Mouse (Mus musculus) ovary, adult 18-20 months (tissue): ENCODE results near the gene Tex52.
"Not testable (repeated sequence)": the region's sequence is repeated elsewhere in the genome, so short reads cannot be mapped to it uniquely, and the experiment has no call there.

Experiments used
- DNase-seq: peaks from one replicate; pipeline ENCODE4 v3.0.0; 2022; ENCODE audit warnings: low spot score, mixed read lengths

Gene Tex52

GRCm38 (mm10) chr6:128380594-128381167, 5.4 kb downstream of the Tex52 start:
- DNase-seq: not testable (repeated sequence)

- no peak for DNase-seq
These were observed 6.0 kb downstream of the Tex52 start for GRCm38 (mm10) chr6:128381254-128381653.

- no peak for DNase-seq
These were observed 8.5 kb downstream of the Tex52 start for GRCm38 (mm10) chr6:128383752-128384151.

DNA sequence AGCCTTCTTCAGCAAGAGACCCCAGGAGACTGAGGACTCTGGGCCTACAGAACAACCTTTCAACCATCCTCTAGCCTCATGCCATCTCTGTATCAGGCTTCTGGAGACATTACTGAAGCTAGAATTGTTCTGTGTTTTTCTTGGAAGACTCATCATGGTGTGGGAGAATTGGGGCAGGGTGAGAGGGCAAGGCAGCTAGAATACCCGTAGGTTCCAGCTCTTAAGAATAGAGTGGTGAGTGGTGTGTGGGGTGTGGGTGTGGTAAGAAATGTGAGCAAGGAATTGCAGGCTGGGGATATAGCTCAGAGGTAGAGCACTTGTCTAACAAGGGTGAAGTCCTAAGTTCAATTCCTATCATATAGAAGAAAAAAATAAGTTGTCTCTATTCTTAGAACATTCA, 9.8 kb downstream of the Tex52 start:
- no peak for DNase-seq

- no peak for DNase-seq
These were observed 13.9 kb downstream of the Tex52 start for GRCm38 (mm10) chr6:128389185-128389584.

DNA sequence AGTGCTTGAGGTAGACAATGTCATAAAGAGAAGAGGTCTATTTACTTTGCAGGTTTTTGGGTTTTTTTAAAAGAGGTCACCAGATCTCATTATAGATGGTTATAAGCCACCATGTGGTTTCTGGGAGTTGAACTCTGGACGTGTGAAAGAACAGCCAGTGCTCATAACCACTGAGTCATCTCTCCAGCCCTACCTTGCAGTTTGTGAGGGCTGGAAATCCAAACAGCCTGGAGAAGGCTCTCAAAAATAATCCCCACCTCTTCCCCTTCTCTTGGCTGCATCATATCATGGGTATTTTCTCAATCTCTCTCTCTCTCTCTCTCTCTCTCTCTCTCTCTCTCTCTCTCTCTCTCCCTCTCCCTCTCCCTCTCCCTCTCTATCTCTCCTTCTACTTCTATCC, 15.4 kb downstream of the Tex52 start:
- no peak for DNase-seq

DNA sequence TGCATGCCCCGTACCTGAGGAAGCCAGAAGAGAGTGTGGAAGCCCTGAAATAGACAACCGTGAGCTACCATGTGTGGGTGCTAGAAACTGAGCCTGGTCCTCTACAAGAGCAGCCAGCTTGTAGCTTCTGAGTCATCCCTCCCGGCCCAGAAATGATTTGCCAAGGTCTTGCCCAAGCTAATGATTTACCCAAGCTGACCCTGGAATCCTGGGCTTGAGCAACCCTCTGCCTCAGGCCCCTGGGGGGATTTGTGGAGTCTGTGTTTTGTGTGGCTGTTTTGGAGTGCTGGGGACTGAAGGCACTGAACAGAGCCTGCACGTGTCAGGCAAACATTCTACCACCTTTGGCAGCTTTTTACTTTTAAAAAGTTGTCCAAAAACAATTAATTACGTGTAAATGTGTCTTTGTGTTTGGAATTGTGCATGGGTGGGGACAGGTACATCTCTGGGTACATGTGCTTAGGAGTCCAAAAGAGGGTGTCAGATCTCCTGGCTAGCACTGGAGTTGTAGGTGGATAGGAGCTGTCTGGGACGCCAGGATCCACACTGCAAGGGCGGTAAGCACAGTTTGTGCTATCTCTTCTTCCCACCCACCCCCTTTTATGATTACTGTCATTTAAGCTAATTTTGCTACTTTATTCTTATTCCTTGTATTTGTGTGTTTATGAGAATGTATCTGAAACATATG, 22.5 kb downstream of the Tex52 start:
- DNase-seq: no peak

DNA sequence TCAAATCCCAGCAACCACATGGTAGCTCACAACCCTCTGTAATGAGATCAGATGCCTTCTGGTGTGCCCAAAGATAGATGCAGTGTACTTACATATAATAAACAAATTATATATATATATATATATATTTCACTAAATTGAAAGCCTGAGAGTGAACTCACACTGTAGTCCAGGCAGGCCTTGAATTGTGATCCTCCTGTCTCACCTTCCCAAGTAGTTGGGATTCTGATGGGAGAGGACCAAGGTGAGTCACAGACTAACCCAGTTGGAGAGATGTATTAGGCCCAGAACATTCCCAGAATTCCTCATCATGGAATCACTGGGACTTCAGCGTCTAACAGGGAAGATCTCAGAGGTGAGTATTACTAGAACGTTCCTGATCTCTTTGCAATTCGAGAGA, 23.7 kb downstream of the Tex52 start, which contains the start of gene Nrip2:
TSS of gene Nrip2 (plus strand) at position 301 of the 400 bp plus-strand sequence.
- DNase-seq: no peak

DNA sequence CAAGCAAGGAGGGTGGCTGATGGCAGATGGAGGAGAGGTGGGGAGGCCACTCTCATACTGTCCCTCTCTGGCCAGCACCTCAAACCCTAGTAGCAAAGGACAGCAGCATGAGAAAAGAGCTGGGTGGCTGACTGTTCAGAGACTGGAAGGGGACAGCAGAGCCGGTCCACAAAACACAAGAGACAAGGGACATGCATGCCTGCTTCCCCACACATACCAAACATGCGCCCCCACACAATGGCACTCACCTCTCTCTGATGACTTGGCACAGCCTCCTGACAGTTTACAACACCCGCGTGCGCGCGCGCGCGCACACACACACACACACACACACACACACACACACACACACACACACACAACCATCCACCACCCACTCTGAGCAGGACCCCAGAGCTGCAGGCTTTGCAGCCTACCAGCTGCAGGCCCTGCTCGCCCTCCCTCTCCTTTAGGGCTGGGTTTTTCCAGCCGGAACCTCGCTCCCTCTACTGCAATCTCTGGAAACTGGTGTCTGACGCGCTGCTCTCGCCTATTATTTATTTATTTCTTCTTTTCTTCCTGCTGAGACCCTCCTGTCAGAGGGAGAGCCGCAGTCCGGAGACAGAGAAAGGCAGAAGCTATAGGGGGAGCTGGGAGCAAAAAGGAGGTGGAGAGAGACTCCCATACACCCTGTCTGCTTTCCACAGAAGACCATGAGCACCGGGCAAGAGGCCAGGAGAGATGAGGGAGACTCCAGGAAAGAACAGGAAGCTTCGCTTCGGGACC, 24.3 kb downstream of the Tex52 start:
- DNase-seq: peak; percentile 37

GRCm38 (mm10) chr6:128404708-128405107, 29.5 kb downstream of the Tex52 start:
- no peak for DNase-seq

DNA sequence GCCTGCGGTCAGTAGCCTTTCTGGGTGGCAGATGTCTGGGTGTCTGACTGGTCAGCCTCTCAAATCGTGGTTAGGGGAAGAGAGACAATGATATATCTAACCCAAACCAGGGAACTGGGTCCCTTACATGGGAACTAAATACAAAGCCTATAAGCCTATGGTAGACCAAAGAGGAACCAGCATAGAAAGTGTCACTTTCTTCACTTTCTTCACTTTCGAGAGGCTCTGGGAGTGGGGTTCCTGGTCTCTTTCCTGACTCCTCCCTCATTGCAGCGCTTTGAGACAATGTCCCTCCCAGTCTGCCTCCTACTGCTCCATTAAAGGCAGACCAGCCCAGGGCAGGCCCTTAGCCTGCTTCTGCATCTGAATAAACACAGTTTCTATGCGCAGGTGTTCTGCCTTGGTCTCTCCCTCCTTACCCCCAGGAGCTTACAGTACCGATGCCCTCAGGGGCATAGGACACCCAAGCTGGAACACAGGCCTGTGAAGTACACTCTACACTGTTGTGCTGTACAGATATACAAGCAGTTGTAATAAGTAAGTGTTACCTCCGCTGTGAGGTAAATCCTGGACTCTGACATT, 33.4 kb downstream of the Tex52 start:
- DNase-seq: no peak

DNA sequence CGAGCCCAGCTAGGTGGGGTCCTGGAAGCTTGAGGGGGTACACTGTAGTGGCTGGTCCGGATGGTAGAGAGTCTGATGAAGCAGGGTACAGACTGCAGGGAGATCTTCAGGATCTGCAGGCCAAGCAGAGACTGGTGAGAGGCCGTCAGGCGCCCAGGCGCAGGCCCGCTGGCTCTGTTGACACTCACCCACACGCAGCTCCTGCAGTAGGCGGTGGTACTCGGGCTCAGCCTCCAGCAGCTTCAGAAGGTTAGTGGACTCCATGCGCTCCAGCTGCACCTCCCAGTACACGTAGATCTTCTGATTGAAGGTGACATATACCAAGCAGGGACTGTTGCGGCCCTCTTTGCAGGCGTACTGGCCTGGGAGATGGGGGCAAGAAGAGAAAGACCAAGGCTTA, 35.0 kb downstream of the Tex52 start:
- DNase-seq: no peak

GRCm38 (mm10) chr6:128411115-128411514, 35.9 kb downstream of the Tex52 start:
- no peak for DNase-seq

DNA sequence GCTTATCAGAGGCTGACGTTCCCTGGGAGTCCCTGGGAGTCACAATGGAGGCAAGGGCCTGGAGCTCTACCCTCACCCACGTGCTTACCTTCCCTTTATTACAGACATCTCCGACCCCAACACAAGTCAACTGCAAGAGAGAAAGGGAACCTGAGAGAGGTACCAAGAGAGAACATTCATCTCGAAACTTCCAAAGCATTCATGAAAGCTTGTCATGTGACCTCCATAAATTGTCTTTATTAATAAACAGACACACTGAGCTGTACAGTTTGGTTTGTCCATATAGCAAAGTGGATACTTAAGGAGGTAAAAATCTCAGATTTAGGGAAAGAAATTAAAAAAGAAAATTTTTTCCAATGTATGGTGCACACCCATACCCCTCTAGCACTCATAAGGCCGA, 40.9 kb downstream of the Tex52 start:
- no peak for DNase-seq

- no peak for DNase-seq
These were observed 42.8 kb downstream of the Tex52 start for GRCm38 (mm10) chr6:128418076-128418475.

DNA sequence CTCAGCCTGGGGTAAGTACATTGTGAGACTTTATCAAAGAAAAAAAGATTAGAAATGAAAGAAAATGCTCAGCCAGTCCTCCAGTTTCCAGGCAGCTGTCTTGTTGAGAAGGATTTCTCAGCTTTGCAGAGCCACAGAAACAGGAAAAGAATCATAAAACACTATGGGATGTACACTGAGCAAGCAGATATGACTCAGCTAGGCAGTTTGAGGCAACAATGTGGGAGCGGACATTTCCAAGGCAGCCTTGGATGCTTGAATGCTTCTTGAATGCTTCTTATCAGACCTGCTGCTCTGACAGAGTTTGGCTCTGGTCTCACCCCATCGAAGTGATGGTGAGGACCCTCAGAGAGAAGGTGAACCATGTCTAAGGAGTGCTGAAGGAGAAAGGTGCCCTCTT, 45.8 kb downstream of the Tex52 start:
- DNase-seq: no peak

DNA sequence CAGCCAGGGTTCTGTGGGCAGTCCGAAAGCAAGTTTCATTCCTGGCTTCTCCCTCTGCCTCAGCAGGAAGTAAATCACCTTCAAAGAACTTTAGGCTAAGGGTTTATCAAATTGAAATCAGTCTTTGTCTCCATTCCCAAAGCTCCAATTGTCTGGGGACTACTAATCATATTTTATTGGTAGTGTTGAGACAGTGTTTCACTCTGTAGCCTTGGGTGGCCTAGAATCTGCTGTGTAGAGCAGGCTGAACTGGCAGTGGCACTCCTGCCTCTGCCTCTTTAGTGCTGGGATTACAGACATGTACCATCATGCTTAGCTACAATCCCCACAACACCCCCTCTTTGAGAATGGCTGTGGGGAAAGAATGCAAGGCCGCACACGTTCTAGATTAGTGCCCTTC, 46.2 kb downstream of the Tex52 start:
- no peak for DNase-seq

DNA sequence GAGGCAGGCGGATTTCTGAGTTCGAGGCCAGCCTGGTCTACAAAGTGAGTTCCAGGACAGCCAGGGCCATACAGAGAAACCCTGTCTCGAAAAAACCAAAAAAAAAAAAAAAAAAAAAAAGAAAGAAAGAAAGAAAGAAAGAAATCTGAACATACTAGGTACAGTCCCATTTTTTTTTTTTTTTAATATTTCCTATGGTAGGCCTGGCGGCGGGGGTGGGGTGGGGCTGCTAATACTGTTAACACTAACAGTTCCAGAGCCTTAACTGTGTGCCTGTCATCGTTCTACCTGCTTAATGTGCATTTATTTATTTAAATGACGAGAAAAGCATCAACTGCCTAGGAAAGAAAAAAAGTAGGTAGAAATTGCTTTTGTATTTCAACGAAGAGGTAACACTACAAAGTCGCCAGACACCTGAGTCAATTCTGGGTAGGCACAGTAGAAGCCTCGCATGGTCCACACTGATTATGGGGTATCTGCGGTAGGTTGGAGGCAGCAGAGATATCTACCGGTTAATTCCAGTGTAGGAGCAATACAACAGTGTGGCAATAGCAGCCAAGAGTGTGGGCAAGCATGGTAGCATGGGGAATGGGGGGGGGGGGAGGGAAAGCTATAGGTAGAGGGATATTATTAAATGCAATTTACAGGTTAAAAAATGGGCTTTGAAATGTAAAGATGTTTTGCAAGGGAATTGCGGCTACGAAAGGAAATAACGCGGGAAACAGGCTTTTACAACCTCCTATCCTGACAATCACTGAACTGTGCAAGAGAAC, 48.4 kb downstream of the Tex52 start:
- no peak for DNase-seq

DNA sequence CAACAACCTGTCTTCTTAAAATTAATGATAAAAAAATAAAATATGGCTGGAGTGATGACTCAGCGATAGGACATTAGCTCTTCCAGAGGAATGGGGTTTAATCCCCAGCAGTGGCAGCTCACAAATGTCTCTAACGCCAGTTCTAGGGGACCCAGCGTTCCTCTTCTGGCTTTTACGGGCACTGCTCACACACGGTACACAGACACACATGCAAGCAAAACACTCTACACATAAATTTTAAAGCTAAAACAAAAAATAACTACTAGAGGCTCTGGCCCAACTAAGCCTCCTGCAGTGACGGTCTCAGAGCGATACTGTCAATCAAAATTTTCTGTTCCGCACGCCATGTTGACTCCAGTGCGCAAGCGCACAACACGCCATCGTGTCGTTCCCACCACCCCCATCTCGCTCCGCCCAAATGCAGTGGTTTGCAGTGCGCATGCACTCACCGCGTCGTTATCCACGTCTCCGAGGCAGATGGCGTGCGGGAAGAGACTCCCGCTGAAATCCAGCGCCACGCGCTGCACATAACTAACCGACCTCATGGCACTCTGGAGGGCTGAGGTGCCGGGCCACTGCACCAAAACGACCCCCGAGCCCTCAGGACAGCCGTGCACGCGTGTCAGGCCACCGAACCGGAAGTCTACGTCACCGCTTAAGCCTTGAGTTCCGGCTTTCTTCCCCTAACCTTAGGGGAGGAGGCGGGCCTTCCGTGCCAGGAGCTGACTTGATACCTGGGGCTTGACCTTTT, 49.2 kb downstream of the Tex52 start, which contains the start of gene Itfg2:
TSS of gene Itfg2 (minus strand) at position 663 of the 751 bp plus-strand sequence.
- DNase-seq: peak; percentile 91

DNA sequence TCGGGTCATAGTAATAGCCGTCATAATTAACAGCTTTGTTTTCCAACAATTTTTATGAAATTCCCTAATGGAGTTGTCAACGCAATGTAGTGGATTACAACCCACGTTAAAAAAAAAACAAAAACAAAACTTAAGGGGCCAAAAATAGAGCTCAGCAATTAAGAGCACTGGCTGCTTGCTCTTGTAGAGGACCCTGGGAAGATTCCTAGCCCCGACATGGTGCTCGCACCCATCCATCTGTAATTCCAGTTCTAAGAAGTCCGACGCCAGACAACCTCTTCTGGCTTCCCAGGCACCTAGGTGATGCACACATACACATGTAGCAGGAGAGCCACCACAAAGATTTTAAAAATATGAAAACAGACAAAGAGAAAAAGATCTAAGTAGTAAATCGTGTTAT, 49.8 kb downstream of the Tex52 start:
- no peak for DNase-seq

DNA sequence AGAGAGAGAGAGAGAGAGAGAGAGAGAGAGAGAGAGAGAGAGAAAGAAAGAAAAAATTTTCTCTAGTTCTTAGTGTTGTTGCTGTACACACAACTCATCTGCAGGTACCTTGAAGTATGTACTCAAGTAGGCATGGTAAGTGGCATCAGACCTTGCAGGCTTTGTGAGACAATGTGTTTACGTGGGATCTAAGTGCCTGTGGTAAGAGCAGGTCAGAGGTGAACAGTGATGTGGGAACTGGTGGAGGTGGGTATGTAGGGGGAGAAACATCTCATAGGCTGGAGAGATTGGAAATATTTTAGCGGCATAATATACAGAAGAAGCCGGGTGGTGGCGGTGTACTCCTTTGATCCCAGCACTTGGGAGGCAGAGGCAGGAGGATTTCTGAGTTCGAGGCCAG, 52.3 kb downstream of the Tex52 start:
- DNase-seq: no peak
